Mouse (Mus musculus): ENCODE data around the gene Glt1d1. TPM values are rescaled to one million over a fixed set of nuclear protein-coding genes. Genes with fewer than 3 reads are reported as not detected.

Glt1d1 gene
- total and polyA plus RNA-seq, 3 experiments, result 0.19 TPM; not detected in 2

DNA sequence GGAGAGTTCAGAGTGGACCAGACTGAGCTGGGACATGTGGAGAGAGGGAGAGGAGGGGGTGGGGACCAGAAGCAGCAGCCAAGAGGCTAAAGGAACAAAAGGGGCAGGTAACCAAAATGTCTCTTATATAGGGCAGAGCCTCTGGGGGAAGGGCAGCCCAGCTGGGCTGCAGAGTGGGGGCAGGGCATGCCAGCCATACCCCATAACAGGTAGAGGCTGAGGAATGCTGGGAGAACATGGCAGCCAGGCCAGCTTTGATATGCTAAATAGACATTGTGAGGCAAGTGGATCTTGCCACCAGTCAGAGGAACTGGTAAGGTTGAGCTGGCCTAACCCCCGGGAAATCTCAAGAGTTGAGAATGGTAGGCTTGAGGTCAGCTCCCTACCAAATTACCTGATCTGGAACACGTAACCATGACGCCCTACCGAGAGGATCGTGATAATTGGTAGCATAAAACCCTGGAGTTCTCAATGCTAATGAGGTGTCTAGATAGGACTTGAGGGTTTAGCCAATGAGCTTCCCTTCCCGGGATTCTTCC lies 7.1 kb downstream of the Glt1d1 start:
- H3K36me3 ChIP-seq (ENCODE audit: control insufficient read depth in 1 of 2, insufficient read depth in 2 of 2, low read length in 2 of 2), result no peaks in the 10 kb centered on the region
- no peak overlapping the region for H3K27ac ChIP-seq (ENCODE audit: control insufficient read depth, low read depth, low read length)
- H3K9ac ChIP-seq (ENCODE audit: control insufficient read depth, low read depth, low read length, poor library complexity, severe bottlenecking), result no peak overlapping the region
- H3K79me2 ChIP-seq (ENCODE audit: control insufficient read depth, insufficient read depth, low read length, poor library complexity), result no peaks in the 10 kb centered on the region
- no peak for DNase-seq (ENCODE audit: low read depth, low spot score)
- H3K27me3 ChIP-seq (ENCODE audit: control insufficient read depth in 1 of 2, insufficient read depth in 2 of 2, low read length in 2 of 2), result no peaks in the 10 kb centered on the region
- no peaks in the 10 kb centered on the region for H3K9me3 ChIP-seq (replicated peaks; ENCODE audit: insufficient read depth, low read length)
- no peak overlapping the region for H3K4me3 ChIP-seq (ENCODE audit: control insufficient read depth in 1 of 2, insufficient read depth in 1 of 2, low read depth in 2 of 2, low read length in 2 of 2)
- H3K4me1 ChIP-seq (ENCODE audit: control insufficient read depth in 1 of 2, insufficient read depth in 2 of 2, low read length in 2 of 2), result no peaks in the 10 kb centered on the region
- TF ChIP-seq MAFK (IDR thresholded peaks at IDR 0.05; ENCODE audit: borderline replicate concordance, low read depth, low read length) (no peak), NRF1 (IDR thresholded peaks at IDR 0.05; ENCODE audit: insufficient read depth, low read depth, low read length, poor library complexity, severe bottlenecking) (no peak), POLR2AphosphoS2 (IDR thresholded peaks at IDR 0.05; ENCODE audit: low read length) (no peak), SIN3A (IDR thresholded peaks at IDR 0.05; ENCODE audit: low read length) (no peak), RAD21 (IDR thresholded peaks at IDR 0.05; ENCODE audit: low read depth, low read length) (no peak), TAL1 (IDR thresholded peaks at IDR 0.05; ENCODE audit: low read length) (no peak), RCOR1 (IDR thresholded peaks at IDR 0.05; ENCODE audit: low read depth, low read length) (no peak), UBTF (IDR thresholded peaks at IDR 0.05; ENCODE audit: borderline replicate concordance, insufficient read depth, low read depth, low read length) (no peak), MYC (IDR thresholded peaks at IDR 0.05; ENCODE audit: low read depth, low read length) (no peak), GATA1 (IDR thresholded peaks at IDR 0.05; ENCODE audit: low read depth, low read length) (no peak), NELFE (IDR thresholded peaks at IDR 0.05; ENCODE audit: low read depth, low read length) (no peak)

DNA sequence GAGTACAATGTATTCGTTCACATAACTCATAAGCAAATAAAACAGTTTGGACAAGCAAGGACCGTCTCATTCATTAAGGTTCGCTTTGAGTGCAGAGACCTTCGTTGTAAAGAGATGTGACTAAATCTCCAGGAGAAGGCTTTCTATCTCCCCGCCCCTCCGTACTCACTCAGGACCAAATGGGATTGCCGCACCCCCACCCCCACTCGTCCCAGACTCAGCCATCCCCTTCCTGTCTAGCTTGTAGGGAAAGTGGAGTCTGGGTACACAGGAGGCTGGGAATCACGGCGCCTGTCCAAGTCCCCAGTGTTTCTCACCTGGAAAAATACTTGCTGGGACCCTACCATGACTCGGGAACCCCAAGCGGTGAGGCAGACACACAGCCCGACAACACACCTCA lies 7.6 kb downstream of the Glt1d1 start:
- H3K36me3 ChIP-seq (ENCODE audit: control insufficient read depth in 1 of 2, insufficient read depth in 2 of 2, low read length in 2 of 2), result no peaks in the 10 kb centered on the region
- H3K4me1 ChIP-seq (ENCODE audit: control insufficient read depth in 1 of 2, insufficient read depth in 2 of 2, low read length in 2 of 2), result no peaks in the 10 kb centered on the region
- no peaks in the 10 kb centered on the region for H3K79me2 ChIP-seq (ENCODE audit: control insufficient read depth, insufficient read depth, low read length, poor library complexity)
- no peaks in the 10 kb centered on the region for H3K27me3 ChIP-seq (ENCODE audit: control insufficient read depth in 1 of 2, insufficient read depth in 2 of 2, low read length in 2 of 2)
- H3K9me3 ChIP-seq (replicated peaks; ENCODE audit: insufficient read depth, low read length), result no peaks in the 10 kb centered on the region
- H3K27ac ChIP-seq (ENCODE audit: control insufficient read depth, low read depth, low read length), result no peak overlapping the region
- no peak for DNase-seq (ENCODE audit: low read depth, low spot score)
- no peak overlapping the region for H3K4me3 ChIP-seq (ENCODE audit: control insufficient read depth in 1 of 2, insufficient read depth in 1 of 2, low read depth in 2 of 2, low read length in 2 of 2)
- no peak overlapping the region for H3K9ac ChIP-seq (ENCODE audit: control insufficient read depth, low read depth, low read length, poor library complexity, severe bottlenecking)
- TF ChIP-seq SMC3 (IDR thresholded peaks at IDR 0.05; ENCODE audit: low read depth, low read length) (no peak), NRF1 (IDR thresholded peaks at IDR 0.05; ENCODE audit: insufficient read depth, low read depth, low read length, poor library complexity, severe bottlenecking) (no peak), BHLHE40 (IDR thresholded peaks at IDR 0.05; ENCODE audit: borderline replicate concordance, low read depth, low read length) (no peak), MAZ (IDR thresholded peaks at IDR 0.05; ENCODE audit: low read depth, low read length) (no peak), GABPA (IDR thresholded peaks at IDR 0.05; ENCODE audit: low read depth, low read length) (no peak), MXI1 (IDR thresholded peaks at IDR 0.05; ENCODE audit: low read depth, low read length) (no peak), MAX (IDR thresholded peaks at IDR 0.05; ENCODE audit: low read length) (no peak)

Measured in MEL (cell line).